Mouse (Mus musculus): Measurements from ENCODE around the gene Ndufc2. TPM values are rescaled to one million over a fixed set of nuclear protein-coding genes. Genes with fewer than 3 reads are reported as not detected.
A peak's percentile ranks its signal among the peaks of the same experiment; 100 is the strongest.

Ndufc2 gene
- total and polyA plus RNA-seq, 3 experiments: 346 to 533 (median 483) TPM

- 59% methylated on average over 8 of the region's 8 CpGs for WGBS
- Histone ChIP-seq H3K4me3 (no peak overlapping the region), H3K4me1 (ENCODE audit: control insufficient read depth, insufficient read depth, low read length) (peaks cover 16% of the 10 kb centered on the region), H3K27me3 (ENCODE audit: control insufficient read depth, insufficient read depth, low read length) (no peaks in the 10 kb centered on the region), H3K9ac (ENCODE audit: low read depth, low read length) (no peak overlapping the region), H3K79me2 (replicated peaks; ENCODE audit: control insufficient read depth, insufficient read depth, low read length) (no peaks in the 10 kb centered on the region), H3K27ac (no peak overlapping the region), H3K36me3 (ENCODE audit: control insufficient read depth, insufficient read depth, low read length) (no peaks in the 10 kb centered on the region)
- intact Hi-C loops (cut with DNase I): loop anchor here (5.0 kb wide), 1 partner anchor 49 kb away; the partner anchor contains the start of gene Alg8
- no peak for TF ChIP-seq EP300 (IDR thresholded peaks at IDR 0.05; ENCODE audit: insufficient read depth, low read depth, low read length)
- TF ChIP-seq CTCF (IDR thresholded peaks at IDR 0.05): no peak
- no peak for TF ChIP-seq POLR2A (IDR thresholded peaks at IDR 0.05; ENCODE audit: insufficient read depth, low read depth, low read length)
- peak in 1 of 2 experiments; percentile 43 for DNase-seq
Measured at GRCm38 (mm10) chr7:97420958-97421651, 21.3 kb downstream of the Ndufc2 start.

GRCm38 (mm10) chr7:97423754-97424153 is 24.0 kb downstream of the Ndufc2 start:
- Histone ChIP-seq H3K4me3 (no peak overlapping the region), H3K79me2 (replicated peaks; ENCODE audit: control insufficient read depth, insufficient read depth, low read length) (no peaks in the 10 kb centered on the region), H3K4me1 (ENCODE audit: control insufficient read depth, insufficient read depth, low read length) (peaks cover 7% of the 10 kb centered on the region), H3K27ac (no peak overlapping the region), H3K9ac (ENCODE audit: low read depth, low read length) (no peak overlapping the region), H3K36me3 (ENCODE audit: control insufficient read depth, insufficient read depth, low read length) (no peaks in the 10 kb centered on the region), H3K27me3 (ENCODE audit: control insufficient read depth, insufficient read depth, low read length) (no peaks in the 10 kb centered on the region)
- no peak for DNase-seq
- TF ChIP-seq POLR2A (IDR thresholded peaks at IDR 0.05; ENCODE audit: insufficient read depth, low read depth, low read length) (no peak), EP300 (IDR thresholded peaks at IDR 0.05; ENCODE audit: insufficient read depth, low read depth, low read length) (no peak), CTCF (IDR thresholded peaks at IDR 0.05) (no peak)
- 62% methylated on average over 5 of the region's 5 CpGs for WGBS
- intact Hi-C loops (cut with DNase I): loop anchor here (1.0 to 5.0 kb wide), 3 partner anchors 51 to 255 kb away; partner anchors contain the start of gene Alg8

GRCm38 (mm10) chr7:97424621-97425245 is 24.9 kb downstream of the Ndufc2 start:
- TF ChIP-seq POLR2A (IDR thresholded peaks at IDR 0.05; ENCODE audit: insufficient read depth, low read depth, low read length): no peak
- peak; percentile 45; the same call in 1 of the 2 replicates for TF ChIP-seq EP300 (IDR thresholded peaks at IDR 0.05; ENCODE audit: insufficient read depth, low read depth, low read length)
- peak; percentile 98 for TF ChIP-seq CTCF (IDR thresholded peaks at IDR 0.05)
- Histone ChIP-seq H3K4me3 (no peak overlapping the region), H3K27me3 (ENCODE audit: control insufficient read depth, insufficient read depth, low read length) (no peaks in the 10 kb centered on the region), H3K79me2 (replicated peaks; ENCODE audit: control insufficient read depth, insufficient read depth, low read length) (no peaks in the 10 kb centered on the region), H3K27ac (no peak overlapping the region), H3K9ac (ENCODE audit: low read depth, low read length) (no peak overlapping the region), H3K4me1 (ENCODE audit: control insufficient read depth, insufficient read depth, low read length) (peaks cover 5% of the 10 kb centered on the region), H3K36me3 (ENCODE audit: control insufficient read depth, insufficient read depth, low read length) (no peaks in the 10 kb centered on the region)
- intact Hi-C loops (cut with DNase I): loop anchor here (1.0 to 5.0 kb wide), 4 partner anchors 52 to 254 kb away; partner anchors contain the start of gene Alg8
- WGBS: 8% methylated on average over 12 of the region's 12 CpGs
- peak; percentile 81 to 91 for DNase-seq

GRCm38 (mm10) chr7:97426566-97426965 is 26.8 kb downstream of the Ndufc2 start:
- Histone ChIP-seq H3K4me3 (no peak overlapping the region), H3K4me1 (ENCODE audit: control insufficient read depth, insufficient read depth, low read length) (no peaks in the 10 kb centered on the region), H3K27me3 (ENCODE audit: control insufficient read depth, insufficient read depth, low read length) (no peaks in the 10 kb centered on the region), H3K9ac (ENCODE audit: low read depth, low read length) (no peak overlapping the region), H3K36me3 (ENCODE audit: control insufficient read depth, insufficient read depth, low read length) (no peaks in the 10 kb centered on the region), H3K27ac (no peak overlapping the region), H3K79me2 (replicated peaks; ENCODE audit: control insufficient read depth, insufficient read depth, low read length) (no peaks in the 10 kb centered on the region)
- no peak for DNase-seq
- WGBS: 62% methylated on average over 6 of the region's 6 CpGs
- no peak for TF ChIP-seq CTCF (IDR thresholded peaks at IDR 0.05)
- TF ChIP-seq EP300 (IDR thresholded peaks at IDR 0.05; ENCODE audit: insufficient read depth, low read depth, low read length): no peak
- no peak for TF ChIP-seq POLR2A (IDR thresholded peaks at IDR 0.05; ENCODE audit: insufficient read depth, low read depth, low read length)
- intact Hi-C loops (cut with DNase I): loop anchor here (2.0 to 5.0 kb wide), 2 partner anchors 54 to 101 kb away; partner anchors contain the start of gene Ints4

- Histone ChIP-seq H3K9ac (ENCODE audit: low read depth, low read length) (no peak overlapping the region), H3K79me2 (replicated peaks; ENCODE audit: control insufficient read depth, insufficient read depth, low read length) (no peaks in the 10 kb centered on the region), H3K27ac (no peak overlapping the region), H3K4me1 (ENCODE audit: control insufficient read depth, insufficient read depth, low read length) (no peaks in the 10 kb centered on the region), H3K36me3 (ENCODE audit: control insufficient read depth, insufficient read depth, low read length) (no peaks in the 10 kb centered on the region), H3K27me3 (ENCODE audit: control insufficient read depth, insufficient read depth, low read length) (no peaks in the 10 kb centered on the region), H3K4me3 (no peak overlapping the region)
- TF ChIP-seq CTCF (IDR thresholded peaks at IDR 0.05) (no peak), POLR2A (IDR thresholded peaks at IDR 0.05; ENCODE audit: insufficient read depth, low read depth, low read length) (no peak)
- no peak for DNase-seq
- intact Hi-C loops (cut with DNase I): loop anchor here (2.0 to 5.0 kb wide), 2 partner anchors 54 to 100 kb away; partner anchors contain the start of gene Ints4
- WGBS: 79% methylated on average over 6 of the region's 6 CpGs
Measured at GRCm38 (mm10) chr7:97427296-97427695, 27.5 kb downstream of the Ndufc2 start.

Data from heart, adult 2 months (tissue).